Mouse (Mus musculus) left cerebral cortex, adult 9 months (tissue): Measurements from ENCODE around the gene Prkg1.

Experiments
- DNase-seq, 2 experiments: peaks; one replicate each; pipeline ENCODE4 v3.0.0; 2022; ENCODE audit warnings: low spot score in 2 of 2

Gene Prkg1

DNA sequence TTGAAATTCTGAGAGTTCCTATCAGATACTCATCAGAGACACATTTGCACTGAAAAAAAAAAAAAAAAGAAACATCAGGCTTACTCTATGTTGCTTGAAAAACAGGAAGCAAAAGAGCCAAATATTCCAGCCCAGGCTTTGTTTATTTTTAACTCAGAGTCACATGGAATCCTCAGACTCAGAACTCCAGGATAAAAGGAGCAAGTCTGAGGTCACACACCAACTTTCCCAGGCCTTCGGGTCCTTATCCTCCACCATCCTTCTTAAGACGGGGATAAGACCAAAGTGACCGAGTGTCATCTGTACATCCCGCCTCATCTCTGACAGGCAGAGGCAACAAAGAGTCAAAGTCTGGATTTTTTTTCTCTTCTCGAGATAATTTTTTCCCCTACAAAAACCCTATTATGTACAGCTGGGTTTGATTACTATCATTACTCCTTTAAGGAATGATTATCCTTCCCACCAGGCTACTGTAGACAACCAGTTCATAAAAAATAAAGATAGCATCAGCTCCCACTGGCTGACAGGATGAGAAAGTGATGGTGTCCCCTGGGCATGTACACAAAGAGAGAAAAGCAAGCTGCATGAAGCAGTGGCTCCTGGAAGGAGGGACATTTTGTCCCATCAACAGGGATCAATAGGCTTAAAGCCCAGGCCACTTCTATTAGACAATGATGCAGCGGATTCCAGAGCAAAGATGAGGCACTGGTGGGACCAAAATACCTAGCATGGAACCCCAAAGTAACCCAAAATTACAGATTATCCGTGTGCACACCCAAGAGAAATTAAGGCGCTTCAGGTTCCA lies 21.4 kb downstream of the Prkg1 start:
- DNase-seq: no peak

DNA sequence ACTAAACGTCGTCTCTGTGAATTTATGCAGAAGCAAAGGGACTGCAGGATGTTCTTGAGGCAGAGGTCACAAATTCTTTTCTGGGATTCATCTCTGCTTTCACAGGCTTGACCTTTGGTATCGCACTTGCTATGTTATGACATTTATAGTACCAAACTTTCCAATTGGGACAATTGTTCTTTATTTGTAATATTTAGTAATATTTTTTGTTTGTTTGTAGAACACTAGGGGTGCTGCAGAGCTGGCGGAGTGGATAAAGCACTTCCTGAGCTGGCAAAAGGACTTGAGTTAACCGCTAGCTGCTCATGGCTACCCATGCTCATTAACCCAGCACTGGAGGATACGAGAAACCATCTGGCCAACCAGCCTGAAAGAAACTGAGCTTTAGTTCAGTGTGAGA lies 49.9 kb downstream of the Prkg1 start:
- no peak for DNase-seq

DNA sequence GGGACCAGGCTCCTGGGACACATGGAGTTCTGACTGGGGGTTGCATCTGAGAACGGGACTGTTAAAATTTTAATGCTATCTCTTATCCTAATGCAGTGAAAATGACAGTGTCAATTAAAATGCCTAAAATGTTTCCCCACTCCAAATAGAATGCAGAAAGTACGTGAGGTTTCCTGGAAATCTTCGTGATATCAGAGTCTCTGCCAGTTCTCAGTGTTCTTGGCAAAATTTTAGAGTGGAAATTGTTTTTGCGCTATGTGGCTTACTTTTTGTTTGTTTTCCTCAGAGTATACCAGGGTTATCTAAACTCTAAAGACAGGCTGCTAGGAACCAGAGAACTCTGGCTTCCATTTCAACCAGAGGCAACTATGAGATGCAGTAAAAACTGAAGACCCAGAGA lies 50.4 kb downstream of the Prkg1 start:
- no peak for DNase-seq

DNA sequence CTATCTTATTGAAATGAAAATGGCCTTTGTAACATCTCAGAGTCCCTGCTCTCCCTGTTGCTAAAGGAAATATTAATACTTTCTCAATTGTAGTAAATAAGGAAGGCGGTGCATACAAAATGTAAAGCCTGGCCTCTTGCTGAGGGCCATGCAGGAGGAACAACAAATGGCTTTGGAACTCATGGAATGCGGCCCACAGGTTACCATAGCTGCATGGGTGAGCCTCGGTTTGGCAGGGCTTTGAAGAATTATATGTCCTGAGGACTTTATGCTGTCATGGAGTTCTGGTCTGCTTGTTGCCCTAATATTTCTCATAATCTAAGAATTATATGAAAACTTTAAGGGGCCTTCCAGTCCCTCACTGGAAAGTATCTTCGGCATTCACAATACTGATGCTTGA lies 51.5 kb downstream of the Prkg1 start:
- no peak for DNase-seq

DNA sequence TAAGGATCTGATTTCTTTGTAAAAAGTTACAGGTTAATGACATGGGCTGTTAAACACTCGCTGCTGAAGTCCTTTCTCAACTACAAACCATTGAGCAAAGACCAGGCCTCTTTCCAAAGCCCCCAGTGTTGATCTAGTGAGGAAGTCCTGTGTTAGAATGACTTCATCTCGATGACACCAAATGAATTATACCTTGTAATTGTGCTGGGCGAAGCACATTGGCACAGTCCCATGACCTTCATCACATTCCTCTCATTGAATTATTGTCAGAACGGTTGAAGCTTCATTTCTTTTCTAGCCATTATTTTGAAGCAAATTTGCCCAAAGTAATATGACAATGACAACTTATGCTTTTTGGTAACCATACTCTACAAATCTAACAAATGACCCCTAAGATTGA lies 54.5 kb downstream of the Prkg1 start:
- DNase-seq: no peak

DNA sequence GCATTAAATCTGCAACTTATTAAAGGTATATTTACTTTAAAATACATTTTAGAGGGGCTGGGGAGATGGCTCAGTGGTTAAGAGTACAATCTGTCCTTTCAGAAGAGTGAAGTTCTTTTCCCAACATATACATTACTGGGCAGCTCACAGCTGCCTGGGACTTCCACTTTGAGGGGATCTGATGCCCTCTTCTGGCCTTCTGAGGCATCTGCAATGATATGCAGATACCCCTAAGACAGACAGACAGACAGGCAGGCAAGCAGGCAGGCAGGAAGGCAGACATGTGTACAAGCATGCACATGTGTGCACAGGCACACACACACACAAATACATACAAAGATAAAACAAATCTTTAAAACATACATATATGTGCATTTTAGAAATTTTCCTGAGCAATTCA lies 60.8 kb downstream of the Prkg1 start:
- DNase-seq: no peak

DNA sequence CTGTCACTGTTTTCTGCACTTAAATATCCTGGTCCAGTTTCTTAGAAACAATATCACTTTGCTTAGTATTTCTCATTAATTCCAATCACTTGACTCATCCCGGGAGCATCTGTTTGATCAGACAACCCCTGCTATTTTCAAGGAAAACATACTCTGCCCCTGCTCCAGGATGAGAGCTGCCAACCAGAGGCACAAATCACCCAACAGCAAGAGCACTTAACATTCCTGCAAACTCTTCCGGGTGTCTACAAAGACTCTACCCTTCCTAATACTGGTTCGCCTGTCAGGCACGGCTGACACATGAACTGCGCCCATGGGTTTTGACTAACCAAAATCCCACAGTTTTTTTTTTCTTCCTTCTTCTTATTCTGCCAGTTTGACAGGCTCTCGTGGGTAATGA lies 65.9 kb downstream of the Prkg1 start:
- DNase-seq: no peak

DNA sequence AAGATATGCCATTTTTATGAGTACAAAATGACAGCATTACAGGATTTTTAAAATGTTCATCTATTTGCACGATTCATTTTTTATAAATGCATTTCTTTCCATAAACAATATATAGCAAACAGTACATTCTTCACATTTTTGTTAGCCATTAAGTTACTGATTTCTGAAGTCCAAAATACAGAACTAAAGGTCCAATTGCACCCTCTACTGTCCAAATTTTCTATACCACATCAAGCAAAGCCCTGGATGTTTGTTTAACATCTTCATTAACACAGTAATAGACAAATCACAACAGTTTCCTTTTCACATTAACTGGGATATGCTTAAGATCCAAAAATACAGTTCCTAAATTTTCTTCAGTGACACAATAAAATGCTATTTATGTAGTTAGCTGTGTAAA lies 84.0 kb downstream of the Prkg1 start:
- DNase-seq: no peak

DNA sequence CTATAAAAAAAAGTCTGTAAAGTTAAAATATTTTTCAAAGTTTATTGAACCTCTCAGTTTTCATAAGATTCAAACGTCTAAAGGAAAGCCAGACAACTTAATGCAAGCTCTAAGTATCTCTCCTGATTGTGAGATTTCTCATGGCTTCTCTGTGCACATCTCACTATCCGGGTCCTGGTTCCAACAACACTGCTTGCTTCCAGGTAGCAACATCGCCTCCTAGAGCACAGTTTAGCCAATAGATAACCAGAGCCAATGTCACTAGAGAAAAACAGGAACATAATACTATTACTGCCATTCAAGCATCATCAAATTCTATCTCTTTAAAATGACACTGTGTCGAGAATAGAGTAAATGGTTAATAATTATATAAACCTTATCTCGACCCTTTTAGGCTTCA lies 86.5 kb downstream of the Prkg1 start:
- no peak for DNase-seq

DNA sequence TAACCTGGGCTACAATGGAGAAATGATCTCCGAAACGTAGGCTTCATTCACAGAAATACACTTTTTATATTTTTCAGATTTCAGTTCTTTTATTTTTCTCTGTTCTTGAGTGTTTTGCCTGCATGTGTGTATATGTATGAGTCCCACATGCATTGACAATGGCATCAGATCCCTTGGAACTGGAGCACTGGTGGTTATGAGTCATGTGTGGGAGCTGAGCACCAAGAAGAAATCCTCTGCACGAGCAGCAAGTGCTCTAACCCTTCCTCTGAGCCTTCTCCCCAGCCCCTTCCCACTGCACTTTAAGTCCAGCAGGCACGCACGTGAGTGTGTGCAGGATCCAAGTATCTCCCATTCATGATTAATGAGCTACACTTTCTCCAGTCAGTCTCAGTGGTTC lies 93.1 kb downstream of the Prkg1 start:
- no peak for DNase-seq

DNA sequence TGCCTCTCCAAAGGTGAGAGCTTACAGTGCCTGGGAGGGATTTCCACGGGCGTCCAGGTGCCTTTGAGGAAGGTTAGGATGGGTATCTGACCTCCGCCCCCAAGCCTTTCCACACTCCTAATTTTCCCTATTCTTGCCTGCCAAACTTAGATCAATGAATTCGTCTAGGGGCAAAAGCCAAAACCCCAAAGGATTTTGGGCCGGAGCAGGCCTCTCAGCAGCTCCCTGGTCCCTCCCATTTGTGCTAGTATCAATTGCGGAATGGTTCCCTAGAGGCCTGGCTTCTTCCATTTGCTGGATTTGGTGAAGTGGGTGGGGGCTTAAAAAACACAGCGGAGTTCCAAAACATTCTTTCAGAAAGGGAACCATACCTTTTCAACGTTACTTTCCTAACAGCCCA lies 99.8 kb downstream of the Prkg1 start:
- DNase-seq: no peak

DNA sequence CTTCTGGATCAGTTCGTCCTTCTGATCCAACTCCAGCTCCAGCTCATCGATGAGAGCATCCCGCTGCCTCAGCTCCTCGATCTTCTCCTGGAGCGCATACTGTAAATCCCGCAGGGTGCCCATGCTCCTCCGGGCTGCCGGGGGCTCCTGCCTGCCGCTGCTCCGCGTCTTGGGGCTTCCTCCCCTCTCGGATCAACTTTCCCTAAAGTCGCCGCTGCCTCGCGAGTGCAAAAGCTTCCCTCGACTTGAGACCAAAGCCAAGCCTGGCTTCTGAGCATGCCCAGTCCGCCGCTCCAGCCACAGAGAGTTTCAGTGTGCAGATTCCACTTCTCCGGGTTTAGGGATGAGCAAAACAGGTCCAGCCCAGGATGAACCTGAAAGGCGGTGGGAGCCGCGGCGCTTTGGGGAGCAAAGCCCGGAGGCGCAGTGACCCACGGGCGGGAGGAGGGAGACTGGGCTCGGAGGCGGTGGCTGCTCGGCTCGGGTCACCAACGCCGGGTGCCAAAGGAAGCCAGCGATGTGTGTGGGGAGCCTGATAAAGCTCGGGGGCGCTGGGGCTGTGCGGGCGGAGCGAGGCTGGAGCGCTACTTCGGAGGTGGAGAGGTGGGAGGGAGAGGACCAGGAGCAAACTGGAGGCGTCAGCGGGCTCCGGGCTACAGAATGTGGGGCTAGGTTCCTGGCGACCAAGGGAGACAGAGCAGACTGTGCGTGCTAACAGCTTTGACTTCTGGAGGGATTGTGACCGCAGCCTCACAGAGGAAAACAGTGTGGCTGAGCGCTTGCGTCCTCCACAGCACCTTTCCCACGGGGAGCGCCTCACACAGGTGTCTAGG lies 100.5 kb downstream of the Prkg1 start:
- peak in 1 of 2 experiments; percentile 69 for DNase-seq

DNA sequence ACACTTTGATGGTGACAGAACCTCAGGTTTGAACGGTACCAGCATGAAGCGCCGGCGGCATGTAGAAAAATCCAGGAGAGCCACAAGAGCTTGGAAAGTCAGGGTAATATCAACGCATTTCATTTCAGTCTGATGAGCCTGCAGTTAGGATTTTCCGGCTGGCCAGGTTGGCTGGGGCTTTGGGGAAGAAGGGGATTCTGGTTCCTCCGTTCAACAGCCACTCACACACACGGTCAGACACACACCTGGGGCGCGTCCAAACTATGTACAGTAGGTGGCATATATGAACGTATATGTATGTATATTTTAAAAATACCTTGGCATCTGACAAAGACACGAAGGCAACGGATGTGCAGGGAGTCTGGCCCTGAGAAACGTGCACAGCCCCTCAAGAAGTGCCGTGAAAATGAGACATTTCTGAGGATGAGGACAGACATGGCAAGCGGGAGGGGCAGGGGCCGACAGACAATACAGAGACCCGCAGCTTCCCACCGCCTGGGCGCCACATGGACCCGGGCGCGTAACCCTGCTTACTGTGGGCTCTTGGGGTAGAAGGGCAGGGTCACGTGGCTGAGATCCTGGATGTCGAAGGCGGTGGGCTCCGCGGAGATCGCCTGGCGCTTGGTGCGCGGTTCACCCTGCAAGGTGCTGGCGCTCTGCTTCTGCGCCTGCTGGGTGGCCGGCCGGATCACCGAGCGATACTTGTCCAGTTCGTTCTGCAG lies 101.2 kb downstream of the Prkg1 start:
- peak in 1 of 2 experiments; percentile 25 for DNase-seq

DNA sequence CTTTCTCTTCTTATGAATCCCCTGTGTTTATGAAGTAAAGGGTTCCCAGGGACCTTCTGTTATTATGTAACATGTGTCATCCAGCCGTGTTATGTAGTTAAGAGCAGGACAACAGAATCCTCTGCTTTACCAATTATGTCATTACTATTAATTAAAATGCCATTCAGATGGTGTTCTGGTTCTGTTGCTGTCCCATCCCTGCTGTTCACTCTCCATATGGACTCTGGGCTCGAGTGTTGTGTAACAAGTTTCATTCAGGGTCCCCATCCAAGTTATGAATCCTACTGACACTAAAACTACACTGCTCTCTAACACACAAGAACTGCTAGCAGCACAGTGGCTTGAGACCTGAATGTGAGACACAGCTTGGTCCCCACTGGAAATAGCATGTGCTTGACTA lies 102.0 kb downstream of the Prkg1 start:
- DNase-seq: no peak

DNA sequence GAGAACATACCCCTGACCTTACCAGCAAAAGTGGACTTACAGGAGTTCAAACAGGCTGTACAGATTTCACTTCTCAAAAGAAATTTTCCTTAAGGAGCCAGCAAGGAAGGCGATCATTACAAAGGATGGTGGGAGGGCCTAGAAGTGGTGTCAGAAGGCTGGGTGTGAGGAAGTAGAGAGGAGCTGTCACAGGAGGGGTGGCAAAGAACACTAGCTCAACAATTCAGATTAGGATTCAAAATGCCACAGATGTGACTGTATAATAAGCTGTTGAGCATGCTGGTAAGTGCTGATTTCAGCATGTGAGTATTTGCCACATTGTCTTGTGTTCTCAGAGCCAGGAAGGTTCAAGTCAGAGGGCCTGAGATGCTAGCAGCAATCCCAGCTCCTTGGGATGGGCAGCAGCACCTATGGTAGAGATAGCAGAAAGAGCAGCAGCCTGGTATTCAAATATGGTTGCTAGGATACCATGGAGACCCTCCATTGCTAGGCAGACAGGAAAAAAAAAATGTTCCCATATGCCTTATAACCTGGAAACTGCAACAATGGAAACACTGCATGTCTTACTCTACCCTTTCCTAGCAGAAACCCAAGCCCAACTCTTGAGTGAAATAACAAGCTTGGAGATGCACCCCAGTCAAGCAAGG lies 106.0 kb downstream of the Prkg1 start:
- no peak for DNase-seq

DNA sequence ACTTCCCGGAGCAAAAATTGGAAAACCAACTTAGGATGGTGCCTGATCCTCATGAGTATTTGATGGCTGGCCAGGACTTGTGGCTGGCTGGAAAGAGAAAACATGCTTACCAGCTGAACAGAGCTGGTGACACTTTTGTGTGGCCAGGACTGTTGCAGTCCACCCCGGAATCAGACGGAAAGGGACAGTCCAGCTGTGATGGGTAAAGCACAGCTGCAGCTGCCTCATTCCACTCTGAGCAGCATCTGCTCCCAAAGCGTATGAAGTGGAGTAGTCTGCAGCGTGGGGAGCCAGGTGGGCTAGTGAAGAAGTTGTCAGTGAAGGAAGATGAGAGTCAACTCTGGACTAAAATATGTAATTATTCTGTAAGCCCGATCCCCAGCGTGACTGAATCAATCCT lies 108.6 kb downstream of the Prkg1 start:
- DNase-seq: no peak

DNA sequence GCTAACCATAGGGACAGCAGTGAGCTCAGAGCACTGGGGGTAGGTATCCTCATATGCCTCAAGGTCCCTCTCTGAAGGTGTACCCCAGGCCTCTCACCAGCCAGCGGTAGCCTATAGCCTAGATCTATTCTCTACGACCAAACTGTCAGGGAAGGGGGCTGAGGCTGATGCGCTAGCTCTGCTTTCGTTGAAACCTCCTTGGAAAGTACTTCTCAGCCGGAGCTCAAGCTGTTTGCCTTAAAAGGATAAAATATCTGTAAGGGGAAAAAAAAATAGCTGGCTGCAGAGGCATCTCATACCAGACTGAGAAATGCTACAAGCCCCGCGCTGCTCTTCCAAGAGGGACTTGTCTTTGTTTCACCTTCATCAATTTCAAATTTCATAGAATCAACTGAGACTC lies 109.0 kb downstream of the Prkg1 start:
- DNase-seq: no peak

DNA sequence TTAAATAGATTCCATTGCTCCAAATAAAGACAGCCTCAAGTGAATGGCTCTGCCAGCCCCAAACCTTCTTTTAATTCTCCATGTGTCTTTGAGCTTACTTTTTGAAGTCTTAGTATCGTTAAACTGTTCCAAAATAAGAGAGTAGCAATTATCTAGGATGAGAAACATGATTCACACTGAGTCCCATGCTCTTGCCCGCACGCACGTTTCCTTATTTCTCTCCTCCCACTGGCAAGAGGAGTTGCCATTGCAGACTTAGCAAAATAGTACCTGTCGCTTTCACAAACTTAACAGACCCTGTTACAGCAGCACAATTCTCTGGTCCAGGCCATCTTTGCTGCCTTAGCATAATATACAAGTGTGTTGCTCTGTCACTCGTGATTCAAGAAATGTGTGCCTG lies 110.8 kb downstream of the Prkg1 start:
- DNase-seq: no peak

DNA sequence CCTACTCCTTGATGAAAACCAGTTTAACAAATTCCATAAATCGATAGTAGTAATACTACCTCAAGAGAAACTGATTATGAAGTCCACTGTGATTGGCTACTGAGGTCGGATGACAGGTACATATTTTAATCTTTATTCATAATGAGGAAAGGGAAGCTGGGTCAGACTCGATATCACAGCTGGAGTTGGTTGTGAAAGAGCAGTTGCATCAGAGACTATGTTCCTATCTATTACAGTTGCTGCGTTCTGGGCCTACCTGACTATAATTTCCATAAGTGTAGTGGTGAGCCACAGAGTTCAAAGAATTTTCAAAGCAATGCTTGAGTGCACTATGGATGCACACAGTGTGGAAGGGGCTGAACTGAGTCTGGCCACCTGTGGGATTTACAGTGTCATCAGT lies 114.4 kb downstream of the Prkg1 start:
- DNase-seq: no peak

DNA sequence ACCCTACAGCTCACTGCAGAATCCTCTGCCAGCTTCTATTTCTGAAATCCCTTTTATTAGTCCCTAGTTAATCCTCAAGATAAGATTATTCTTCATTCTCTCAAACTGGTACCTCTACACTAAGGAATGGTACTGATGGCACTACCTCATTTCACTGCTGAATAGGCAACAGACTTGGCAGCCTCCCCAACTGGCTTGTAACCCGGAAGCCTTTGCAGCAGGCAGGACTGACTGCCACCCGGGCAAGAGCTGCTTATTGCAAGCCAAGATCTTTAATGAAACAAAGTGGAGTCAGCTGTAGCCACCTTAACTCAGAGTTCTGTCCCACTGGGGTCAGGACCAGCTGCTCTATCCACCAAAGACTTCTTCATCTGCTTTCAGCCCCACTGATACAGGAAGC lies 117.3 kb downstream of the Prkg1 start:
- DNase-seq: no peak

DNA sequence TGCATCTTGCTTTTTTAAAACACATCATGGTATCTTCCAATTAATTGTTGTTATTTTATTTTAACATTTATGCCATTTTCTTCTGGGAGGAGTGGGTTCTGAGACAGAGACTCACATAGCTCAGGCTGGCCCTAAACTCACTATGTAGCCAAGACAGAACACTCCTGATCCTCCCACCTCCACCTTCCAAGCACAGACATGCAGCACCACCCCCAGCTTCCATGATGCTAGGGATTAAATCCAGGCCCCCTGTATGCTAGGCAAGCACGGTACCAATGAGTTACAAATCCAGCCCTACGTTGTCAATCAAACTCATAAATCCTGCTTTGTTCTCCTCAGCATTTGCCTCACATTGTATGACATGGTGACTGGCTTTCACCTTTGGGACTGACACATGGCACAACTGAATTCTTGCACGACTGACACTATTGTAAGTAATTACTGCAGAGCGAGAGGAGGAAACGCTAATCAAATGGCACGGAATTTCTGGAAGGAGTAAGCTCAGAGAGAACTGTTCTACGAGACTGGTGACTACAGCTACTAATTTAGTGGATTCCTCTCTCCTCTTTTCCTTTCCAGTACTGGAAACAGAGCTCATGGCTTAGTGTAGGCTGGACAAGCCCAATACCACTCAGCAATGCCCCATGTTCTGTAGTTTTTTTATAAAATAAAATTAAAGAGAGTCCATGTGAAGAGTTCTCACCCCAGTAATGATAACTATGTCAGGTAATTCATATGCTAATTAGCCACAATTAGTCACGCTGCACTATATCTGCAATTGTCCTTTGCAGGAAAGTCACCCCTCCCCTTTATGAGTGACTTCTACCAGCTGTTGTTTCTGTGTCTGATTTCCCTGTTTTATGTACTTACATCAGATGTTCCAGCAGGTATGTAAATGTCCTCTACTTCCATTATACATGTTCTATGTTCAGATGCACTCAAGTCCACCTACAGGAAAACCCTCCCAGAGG lies 133.6 kb downstream of the Prkg1 start:
- DNase-seq: no peak
